Mouse (Mus musculus) monocyte, adult 2 months (primary cell): ENCODE measurements around the gene Krt8.

Experiments used
- DNase-seq, 2 experiments: peaks; one replicate each; pipeline ENCODE4 v3.0.0; 2022; ENCODE audit warnings: low spot score in 2 of 2, low read depth in 1 of 2

Krt8 gene

DNA sequence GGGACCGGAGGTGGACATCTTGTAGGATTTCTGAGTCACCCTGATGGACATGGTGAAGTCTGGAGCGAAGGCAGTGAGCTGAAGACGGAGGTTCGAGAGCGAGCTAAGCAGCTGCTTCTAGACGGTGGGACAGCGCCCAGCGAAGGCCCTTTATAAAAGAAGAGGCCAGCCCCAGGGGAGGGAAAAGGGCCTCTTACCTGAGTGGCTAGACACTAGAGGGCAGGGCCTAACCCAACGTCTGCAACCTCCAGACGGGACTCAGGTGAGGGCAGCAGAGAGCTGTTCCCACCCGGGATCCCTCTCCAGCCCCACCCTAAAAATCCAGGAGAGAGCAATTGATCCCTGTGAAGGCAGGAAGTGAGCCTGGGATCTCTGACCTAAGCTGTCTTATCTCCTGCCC, at the start of gene Krt8:
Krt8 (minus strand) TSS at position 294 of the 400 bp plus-strand sequence.
- no peak for DNase-seq

GRCm38 (mm10) chr15:102051920-102052683, 47.8 kb upstream of the Krt8 start:
- no peak for DNase-seq

GRCm38 (mm10) chr15:102049871-102050270, 45.6 kb upstream of the Krt8 start:
- no peak for DNase-seq

DNA sequence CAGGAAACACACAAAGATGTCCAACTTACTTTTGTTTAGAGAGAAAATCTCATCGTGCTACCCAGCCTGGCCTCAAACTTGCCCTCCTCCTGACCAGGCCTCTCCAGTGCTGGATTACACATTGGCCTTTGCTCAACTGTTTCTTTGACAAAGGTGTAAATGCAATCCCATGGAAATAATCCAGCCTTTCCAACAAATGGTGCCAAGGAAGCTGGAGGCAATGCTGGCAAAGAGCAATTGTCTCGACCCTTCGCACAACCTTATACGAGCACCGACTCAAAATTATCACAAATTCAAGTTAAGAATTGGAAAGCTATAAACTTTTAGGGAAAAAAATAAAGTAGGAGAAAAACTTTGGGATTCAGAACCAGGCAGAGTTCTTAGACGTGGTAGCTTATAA, 43.7 kb upstream of the Krt8 start:
- no peak for DNase-seq

- no peak for DNase-seq
Measured at GRCm38 (mm10) chr15:102045691-102046090, 41.4 kb upstream of the Krt8 start.

GRCm38 (mm10) chr15:102044745-102045144, 40.5 kb upstream of the Krt8 start:
- DNase-seq, result no peak

DNA sequence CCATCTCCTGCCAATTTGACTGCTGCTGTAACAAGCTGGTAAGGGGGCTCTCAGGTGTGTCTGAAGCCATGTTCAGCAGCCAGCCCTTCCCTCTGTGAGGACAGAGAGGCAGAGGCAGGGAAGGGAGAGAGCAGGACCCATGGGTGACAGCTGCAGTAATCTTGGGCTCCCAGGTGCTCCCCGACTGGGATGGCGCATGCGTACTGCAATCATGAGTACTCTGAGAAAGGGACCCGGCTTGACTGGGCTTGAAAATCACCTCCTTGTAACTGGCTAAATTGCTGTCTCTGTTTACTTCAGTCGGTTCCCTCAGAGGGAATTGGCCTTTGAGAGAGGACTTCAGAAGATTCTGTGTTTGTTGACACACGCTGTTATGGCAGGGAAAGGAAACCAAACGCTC, 37.7 kb upstream of the Krt8 start:
- no peak for DNase-seq

GRCm38 (mm10) chr15:102040277-102040676, 36.0 kb upstream of the Krt8 start:
- DNase-seq, result no peak

DNA sequence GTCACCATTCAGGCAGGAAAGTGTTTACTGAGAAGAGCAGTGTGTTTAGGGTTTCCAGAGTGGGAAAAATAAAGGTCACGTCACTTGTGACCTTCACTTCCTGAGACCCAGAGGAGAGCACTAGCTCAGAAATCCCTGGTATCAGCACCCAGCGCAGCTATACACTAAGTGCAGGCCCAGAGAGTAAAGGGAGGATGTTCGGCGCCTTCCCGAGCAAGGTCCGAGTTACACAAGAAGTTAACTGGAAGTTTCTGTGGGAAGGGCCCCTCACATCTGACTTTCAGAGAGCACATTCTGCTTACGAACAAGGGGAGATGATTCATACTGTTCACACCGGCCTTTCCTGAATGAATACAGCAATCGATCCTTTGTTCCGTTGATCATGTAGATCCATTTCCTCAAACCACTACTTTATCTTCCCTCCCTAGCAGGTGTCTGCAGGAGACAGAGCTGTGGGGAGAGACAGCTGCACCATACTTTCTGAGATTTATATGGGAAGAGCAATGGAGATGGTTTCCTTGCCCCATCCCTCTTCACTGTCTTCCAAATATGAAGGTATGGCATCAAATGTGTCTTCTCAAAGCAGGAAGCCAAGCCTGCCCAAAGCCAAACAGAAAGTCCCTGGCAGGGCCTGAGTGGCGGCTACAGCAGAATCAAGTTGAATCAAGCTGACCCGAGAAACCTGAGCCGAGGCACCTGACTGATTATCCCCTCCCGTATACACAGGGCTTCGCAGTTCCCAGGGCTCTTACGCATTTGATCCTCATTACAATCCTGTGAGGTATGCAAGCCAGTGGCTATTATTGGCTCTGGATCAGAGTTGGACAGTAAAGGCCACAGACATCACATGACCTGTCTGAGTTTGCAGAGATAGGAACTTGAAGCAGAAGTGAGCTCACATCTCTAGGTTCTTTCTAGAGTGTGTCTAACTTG, 30.1 kb upstream of the Krt8 start:
- DNase-seq, result no peak

- no peak for DNase-seq
Measured at GRCm38 (mm10) chr15:102028040-102028439, 23.8 kb upstream of the Krt8 start, which contains the start of gene Krt18. TSS of gene Krt18 (plus strand) at chr15:102028180.

DNA sequence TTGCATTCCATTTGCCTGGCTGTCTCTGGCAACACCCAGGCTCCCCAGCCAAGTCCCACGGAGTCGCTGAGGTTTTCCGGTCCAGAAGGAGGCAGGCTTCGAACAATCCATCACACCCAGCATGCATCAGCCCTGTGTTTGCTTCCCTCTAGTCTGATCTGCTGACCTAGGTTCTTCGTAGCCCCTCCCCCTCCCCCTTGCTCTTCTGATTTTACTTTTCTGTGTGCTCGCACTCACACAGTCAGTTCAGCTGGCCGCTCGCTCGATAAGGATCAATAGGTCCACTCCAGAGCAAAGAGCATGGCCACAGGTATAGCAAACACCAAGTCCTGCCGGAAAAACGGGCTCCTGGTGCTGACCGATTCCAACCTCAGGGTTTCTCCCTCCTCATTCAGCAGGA, 22.1 kb upstream of the Krt8 start:
- no peak for DNase-seq

DNA sequence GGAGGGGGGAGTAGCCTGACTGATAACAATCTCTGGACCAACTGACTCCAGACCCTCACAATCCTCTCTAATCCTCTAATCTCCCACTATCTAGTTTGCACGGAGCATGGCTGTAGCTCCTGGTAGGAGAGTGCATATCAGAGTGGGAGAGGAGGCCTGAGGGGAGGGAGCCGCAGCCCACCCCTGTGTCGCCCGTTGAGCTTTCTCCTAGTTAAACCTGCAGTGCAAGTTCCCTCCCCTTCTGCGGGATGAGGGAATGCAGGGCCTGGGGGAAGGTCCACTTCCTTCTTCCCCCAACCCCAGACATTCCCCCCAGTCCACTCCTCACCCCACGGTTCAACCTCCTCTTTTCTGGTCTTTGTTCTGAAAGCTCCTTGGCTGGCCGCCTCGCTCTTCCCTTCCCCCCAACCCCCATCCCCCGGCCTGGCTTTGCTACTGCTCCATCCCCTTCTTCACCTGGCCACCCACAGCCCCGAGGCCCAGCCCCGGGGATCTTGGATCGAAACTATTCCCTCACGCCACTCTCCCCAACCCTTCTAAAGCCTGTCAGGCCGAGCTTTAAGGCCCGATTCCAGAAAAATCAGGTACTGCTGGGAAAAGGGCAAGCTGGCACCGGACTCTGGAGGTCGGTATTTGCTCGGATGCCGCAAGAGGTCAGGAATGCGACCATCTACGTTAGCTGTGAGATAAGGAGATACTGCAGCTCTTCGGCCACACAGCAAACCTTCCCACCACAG, 21.0 kb upstream of the Krt8 start:
- no peak for DNase-seq

GRCm38 (mm10) chr15:102023888-102024287, 19.6 kb upstream of the Krt8 start:
- DNase-seq, result no peak

DNA sequence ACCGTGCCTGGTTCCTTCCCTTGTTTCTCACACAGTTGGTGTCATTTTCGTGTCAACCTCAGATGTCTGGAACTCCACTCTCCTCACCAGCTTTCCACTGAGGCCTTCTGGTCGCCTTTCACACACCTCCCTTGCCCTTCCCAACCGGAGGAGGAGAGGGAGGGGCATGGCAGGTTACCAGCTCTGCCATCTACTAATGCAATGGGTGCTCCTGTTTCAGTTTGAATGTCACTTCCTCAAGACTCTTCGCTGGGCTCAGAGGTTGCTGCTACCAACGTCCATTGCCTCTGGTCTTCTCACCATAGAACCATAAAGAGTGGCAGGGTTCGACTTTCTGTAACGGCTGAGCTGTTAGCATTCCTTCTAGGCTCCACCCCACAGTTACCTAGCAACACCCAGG, 18.2 kb upstream of the Krt8 start:
- DNase-seq, result no peak

GRCm38 (mm10) chr15:102017918-102018463, 13.7 kb upstream of the Krt8 start:
- no peak for DNase-seq

DNA sequence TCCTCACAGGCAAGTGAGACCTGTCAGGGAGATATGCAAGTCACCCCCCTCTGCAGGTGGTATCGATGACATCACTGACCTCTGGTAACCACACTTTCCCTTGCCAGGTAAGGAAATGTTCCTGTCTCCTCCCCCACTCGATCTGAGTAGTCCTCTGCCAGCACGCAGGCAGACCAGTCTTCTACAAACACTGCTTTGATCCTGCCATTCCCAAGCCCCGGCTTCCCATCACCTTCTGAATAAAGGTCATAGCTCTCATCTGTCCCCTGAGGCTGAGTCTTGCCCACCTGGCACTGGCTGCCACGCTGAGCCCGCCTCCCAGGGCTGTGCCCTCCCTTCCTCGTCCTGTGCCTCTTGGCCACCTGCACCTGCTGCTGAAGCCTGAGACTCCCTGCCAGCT, 12.5 kb upstream of the Krt8 start:
- DNase-seq, result no peak

DNA sequence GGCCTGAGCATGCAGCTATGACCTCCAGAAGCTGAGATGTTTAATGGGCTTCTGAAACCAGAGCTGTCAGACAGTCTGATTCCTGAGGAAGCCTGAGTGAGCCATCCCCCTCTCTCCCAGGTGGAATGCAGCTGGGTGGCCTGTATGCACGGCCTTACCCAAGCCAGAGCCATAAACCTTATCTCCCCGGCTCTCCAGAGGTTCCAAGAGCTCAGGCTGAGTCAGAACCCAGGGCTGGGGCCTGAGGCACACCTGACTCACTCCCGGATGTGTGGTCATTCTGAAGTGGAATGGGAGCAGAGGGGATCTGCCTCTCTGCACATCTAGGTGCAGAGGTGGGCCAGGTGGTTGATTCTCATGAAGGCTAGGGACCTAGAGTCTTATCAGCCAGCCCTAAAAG, 11.8 kb upstream of the Krt8 start:
- no peak for DNase-seq

DNA sequence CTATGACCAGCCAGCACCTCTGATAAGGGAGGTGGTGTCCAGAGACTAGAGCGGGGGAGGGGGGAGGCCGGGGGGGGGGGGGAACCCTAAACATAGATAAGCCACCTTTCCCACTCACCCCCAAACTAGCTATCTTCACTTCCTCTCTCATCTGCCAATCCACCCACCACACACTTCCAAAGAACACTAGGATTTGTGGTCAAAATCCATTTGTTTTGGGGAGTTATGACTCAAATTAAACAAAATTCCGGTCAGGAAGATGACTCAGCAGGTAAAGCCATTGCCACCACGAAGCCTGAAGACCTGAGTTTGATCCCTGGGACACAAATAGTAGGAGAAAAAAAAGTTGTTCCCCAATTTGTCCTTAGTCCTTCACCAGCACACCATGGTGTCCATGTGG, 10.6 kb upstream of the Krt8 start:
- DNase-seq, result no peak

GRCm38 (mm10) chr15:102013651-102014050, 9.4 kb upstream of the Krt8 start:
- DNase-seq, result no peak

DNA sequence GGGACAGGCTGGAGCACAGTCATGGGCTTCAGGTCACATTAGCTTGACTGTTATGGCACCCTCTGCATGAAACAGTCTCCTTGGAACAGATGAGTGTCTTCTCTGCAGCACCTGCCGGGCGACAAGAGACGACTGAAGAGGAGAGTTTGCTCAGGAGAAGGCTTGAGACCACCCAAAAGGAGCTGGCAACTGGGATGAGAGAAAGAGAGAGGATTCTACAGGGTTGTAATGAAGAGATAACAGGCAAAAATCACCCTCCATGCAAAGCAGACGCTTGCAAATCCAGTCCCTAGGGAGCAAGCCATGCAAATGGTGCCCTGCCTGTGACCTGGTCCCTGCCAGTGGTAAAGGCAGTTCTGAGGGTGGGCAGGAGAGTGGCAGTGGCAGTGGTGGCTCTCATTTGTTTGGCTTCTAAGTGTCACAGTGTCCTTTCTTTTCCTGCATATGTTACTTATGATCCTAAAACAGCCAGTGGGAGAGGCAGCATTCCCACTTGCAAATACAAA, 8.0 kb upstream of the Krt8 start:
- DNase-seq, result no peak
